ENCODE assay signal across 24 mouse cellular contexts in the genomic region with DNA sequence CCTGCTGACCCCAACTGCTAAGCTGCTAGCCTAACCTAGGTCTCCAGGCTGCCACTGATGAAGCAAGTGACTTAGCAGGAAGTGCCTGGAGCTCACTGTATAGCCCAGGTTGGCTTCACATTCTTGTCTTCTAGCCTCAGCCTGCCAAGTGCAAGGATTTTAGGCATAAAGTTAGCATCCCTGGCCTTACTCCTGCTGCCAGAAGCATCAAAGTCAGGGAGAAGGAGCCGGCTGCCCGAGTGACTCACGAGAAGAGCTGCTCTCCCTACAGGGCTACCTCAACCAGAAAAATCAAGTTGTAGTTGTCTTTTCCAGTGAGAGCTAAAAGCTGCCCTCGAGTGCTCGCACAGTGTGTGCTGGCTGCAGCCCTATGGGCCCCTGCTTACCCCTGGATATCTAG. TPM values are rescaled to one million over a fixed set of nuclear protein-coding genes. Genes with fewer than 3 reads are reported as not detected.
A peak's percentile ranks its signal among the peaks of the same experiment; 100 is the strongest.
DNase-seq lines count a peak whose midpoint lies in the region; ATAC-seq and TF ChIP-seq lines count a peak whose summit lies in the region.
"Had no signal": no experiment of that assay in that cellular context is flagged by ENCODE, and none has a peak within 500 bp of the region (broad histone marks: within the 10 kb centered on the region; RNA-seq: fewer than 3 reads in every experiment).

No protein-coding gene starts in this region.

- H3K9ac ChIP-seq in kidney, embryonic 15.5 days: no peak overlapping the region
- H3K9ac ChIP-seq in intestine, embryonic 15.5 days: no peak overlapping the region
- no peak overlapping the region for H3K9ac ChIP-seq in forebrain, embryonic 13.5 days
- H3K9ac ChIP-seq: embryonic facial prominence, embryonic 15.5 days; forebrain, embryonic 15.5 days; heart, embryonic 13.5 days had no signal

- peak overlapping the region; percentile 76 for H3K27ac ChIP-seq in kidney, embryonic 15.5 days
- H3K27ac ChIP-seq in intestine, embryonic 15.5 days: 0 out of 2 replicates have a peak overlapping the region, but pooled peaks have one; percentile 19
- no peak overlapping the region for H3K27ac ChIP-seq in forebrain, embryonic 13.5 days
- H3K27ac ChIP-seq in layer of hippocampus, adult 2 months: no peak overlapping the region
- H3K27ac ChIP-seq: embryonic facial prominence, embryonic 15.5 days; forebrain, embryonic 15.5 days; heart, adult 2 months; heart, embryonic 13.5 days; hindbrain, postnatal 0 days; limb, embryonic 13.5 days; midbrain, embryonic 10.5 days had no signal

- H3K4me1 ChIP-seq in kidney, embryonic 15.5 days: peaks cover 17% of the 10 kb centered on the region
- peaks cover 5% of the 10 kb centered on the region; the same call in 1 of the 2 replicates for H3K4me1 ChIP-seq in intestine, embryonic 15.5 days (replicated peaks)
- no peaks in the 10 kb centered on the region for H3K4me1 ChIP-seq in forebrain, embryonic 13.5 days
- H3K4me1 ChIP-seq: forebrain, embryonic 15.5 days; heart, embryonic 13.5 days; limb, embryonic 13.5 days; midbrain, embryonic 10.5 days had no signal

- WGBS in kidney, embryonic 15.5 days: 83% methylated on average over 5 of the region's 5 CpGs
- WGBS in intestine, embryonic 15.5 days: 82% methylated on average over 5 of the region's 5 CpGs
- 88% methylated on average over 5 of the region's 5 CpGs for WGBS in forebrain, embryonic 13.5 days

- no peaks in the 10 kb centered on the region for H3K79me2 ChIP-seq in myocyte (ENCODE audit: control insufficient read depth, insufficient read depth)

- no peak overlapping the region for H3K4me2 ChIP-seq in kidney, embryonic 15.5 days
- no peak overlapping the region for H3K4me2 ChIP-seq in intestine, embryonic 15.5 days (replicated peaks)
- no peak overlapping the region for H3K4me2 ChIP-seq in myocyte (ENCODE audit: low read depth)
- no peak overlapping the region for H3K4me2 ChIP-seq in forebrain, embryonic 13.5 days
- H3K4me2 ChIP-seq: embryonic facial prominence, embryonic 15.5 days; forebrain, embryonic 15.5 days; heart, embryonic 13.5 days; limb, embryonic 13.5 days had no signal

- no peak for ATAC-seq in kidney, embryonic 15.5 days (replicated peaks; ENCODE audit: low FRiP score)
- no peak for ATAC-seq in intestine, embryonic 15.5 days
- no peak for ATAC-seq in forebrain, embryonic 13.5 days
- ATAC-seq: forebrain, embryonic 15.5 days; hindbrain, postnatal 0 days; midbrain, embryonic 16.5 days had no signal

- no peaks in the 10 kb centered on the region for H3K9me3 ChIP-seq in kidney, embryonic 15.5 days (replicated peaks)
- no peaks in the 10 kb centered on the region for H3K9me3 ChIP-seq in intestine, embryonic 15.5 days
- H3K9me3 ChIP-seq in forebrain, embryonic 13.5 days (replicated peaks): no peaks in the 10 kb centered on the region
- H3K9me3 ChIP-seq: embryonic facial prominence, embryonic 15.5 days; forebrain, embryonic 15.5 days; heart, embryonic 13.5 days; limb, embryonic 13.5 days; midbrain, embryonic 10.5 days had no signal

- peaks cover 40% of the 10 kb centered on the region for H3K36me3 ChIP-seq in kidney, embryonic 15.5 days
- peaks cover 21% of the 10 kb centered on the region for H3K36me3 ChIP-seq in intestine, embryonic 15.5 days
- H3K36me3 ChIP-seq in myocyte (ENCODE audit: control insufficient read depth, insufficient read depth): peaks cover 11% of the 10 kb centered on the region
- H3K36me3 ChIP-seq in forebrain, embryonic 13.5 days (ENCODE audit: poor library complexity, severe bottlenecking): peaks cover 56% of the 10 kb centered on the region

- TF ChIP-seq POLR2A in myocyte (IDR thresholded peaks at IDR 0.05; ENCODE audit: insufficient read length, low read depth): no peak

- no peak overlapping the region for H3K4me3 ChIP-seq in kidney, embryonic 15.5 days (replicated peaks)
- H3K4me3 ChIP-seq in intestine, embryonic 15.5 days (replicated peaks): no peak overlapping the region
- H3K4me3 ChIP-seq in myocyte: no peak overlapping the region
- no peak overlapping the region for H3K4me3 ChIP-seq in forebrain, embryonic 13.5 days
- H3K4me3 ChIP-seq in layer of hippocampus, adult 2 months: no peak overlapping the region
- H3K4me3 ChIP-seq: embryonic facial prominence, embryonic 15.5 days; forebrain, embryonic 15.5 days; heart, adult 2 months; heart, embryonic 13.5 days; limb, embryonic 13.5 days; midbrain, embryonic 10.5 days had no signal

- no peak for TF ChIP-seq CTCF in layer of hippocampus, adult 2 months (conservative IDR thresholded peaks at IDR 0.05)

- H3ac ChIP-seq in myocyte (ENCODE audit: control insufficient read depth, insufficient read length): no peak overlapping the region

- DNase-seq in kidney, adult 9 months: no peak
- DNase-seq in 3T3-L1 (ENCODE audit: low read depth, low spot score): peak; percentile 87
- DNase-seq in layer of hippocampus, adult 2 months (ENCODE audit: low spot score in 2 of 2): no peak
- DNase-seq: adrenal gland, postnatal 14 days; cerebellum, adult 8-10 months; cerebellum, postnatal 36 days; gastrocnemius, postnatal 25 days; heart, adult 2 months; heart, postnatal 14 days; kidney, adult 2 months; kidney, postnatal 36 days; lung, adult 18-20 months; thymus, postnatal 14 days had no signal

- H3K27me3 ChIP-seq in kidney, embryonic 15.5 days: no peaks in the 10 kb centered on the region
- no peaks in the 10 kb centered on the region for H3K27me3 ChIP-seq in intestine, embryonic 15.5 days (replicated peaks)
- no peaks in the 10 kb centered on the region for H3K27me3 ChIP-seq in myocyte (ENCODE audit: control insufficient read depth, insufficient read depth, insufficient read length)
- no peaks in the 10 kb centered on the region for H3K27me3 ChIP-seq in forebrain, embryonic 13.5 days
- H3K27me3 ChIP-seq: embryonic facial prominence, embryonic 15.5 days; forebrain, embryonic 15.5 days; heart, embryonic 13.5 days; limb, embryonic 13.5 days had no signal

TF ChIP-seq in myocyte, 11 proteins besides CTCF, POLR2A, EP300 and RAD21:
- TF ChIP-seq MAX (IDR thresholded peaks at IDR 0.05; ENCODE audit: low read depth) (no peak), POLR2AphosphoS2 (IDR thresholded peaks at IDR 0.05; ENCODE audit: insufficient read length, low read depth) (peak; percentile 89)

RNA-seq across cellular contexts. Expression of a gene that starts 22.6 kb away (rescaled TPM):
- polyA plus RNA-seq in kidney, embryonic 15.5 days (2015; fragmentation: Nextera tagmentation; extraction: Ambion mirVana): 8.8 and 9.3 TPM in 2 replicates
- polyA plus RNA-seq in intestine, embryonic 15.5 days (2015; fragmentation: Nextera tagmentation; extraction: Ambion mirVana): 7.3 and 10.1 TPM in 2 replicates
- 3.6 TPM for polyA plus RNA-seq in myocyte (2012; fragmentation: generic; extraction: Trizol)
- 14.6 and 15.6 TPM in 2 replicates for polyA plus RNA-seq in forebrain, embryonic 13.5 days (2015; fragmentation: Nextera tagmentation; extraction: Ambion mirVana)
- total RNA-seq in layer of hippocampus, adult 2 months (2021): 1 to 10 TPM; 9.2 to 9.6 TPM

RNA-seq across cellular contexts. Expression of a gene that starts 22.8 kb away (rescaled TPM):
- 9.0 and 9.7 TPM in 2 replicates for polyA plus RNA-seq in kidney, embryonic 15.5 days (2015; fragmentation: Nextera tagmentation; extraction: Ambion mirVana)
- 5.5 and 6.3 TPM in 2 replicates for polyA plus RNA-seq in intestine, embryonic 15.5 days (2015; fragmentation: Nextera tagmentation; extraction: Ambion mirVana)
- 20.9 TPM for polyA plus RNA-seq in myocyte (2012; fragmentation: generic; extraction: Trizol)
- polyA plus RNA-seq in forebrain, embryonic 13.5 days (2015; fragmentation: Nextera tagmentation; extraction: Ambion mirVana): 21.2 and 22.1 TPM in 2 replicates
- total RNA-seq in layer of hippocampus, adult 2 months (2021): 10 to 100 TPM; 21.7 to 23.3 TPM

RNA-seq across cellular contexts. Expression of a gene that starts 34.9 kb away (rescaled TPM):
- polyA plus RNA-seq in kidney, embryonic 15.5 days (2015; fragmentation: Nextera tagmentation; extraction: Ambion mirVana): 9.4 and 11.7 TPM in 2 replicates
- polyA plus RNA-seq in intestine, embryonic 15.5 days (2015; fragmentation: Nextera tagmentation; extraction: Ambion mirVana): 5.7 and 8.3 TPM in 2 replicates
- 14.0 TPM for polyA plus RNA-seq in myocyte (2012; fragmentation: generic; extraction: Trizol)
- polyA plus RNA-seq in forebrain, embryonic 13.5 days (2015; fragmentation: Nextera tagmentation; extraction: Ambion mirVana): 9.9 and 10.4 TPM in 2 replicates
- total RNA-seq in layer of hippocampus, adult 2 months (2021): 10 to 100 TPM; 11.0 to 12.2 TPM

RNA-seq across cellular contexts. Expression of a gene that starts 35.5 kb away (rescaled TPM):
- 91.4 and 96.7 TPM in 2 replicates for polyA plus RNA-seq in kidney, embryonic 15.5 days (2015; fragmentation: Nextera tagmentation; extraction: Ambion mirVana)
- polyA plus RNA-seq in intestine, embryonic 15.5 days (2015; fragmentation: Nextera tagmentation; extraction: Ambion mirVana): 81.9 and 85.5 TPM in 2 replicates
- polyA plus RNA-seq in myocyte (2012; fragmentation: generic; extraction: Trizol): 180 TPM
- 103 and 111 TPM in 2 replicates for polyA plus RNA-seq in forebrain, embryonic 13.5 days (2015; fragmentation: Nextera tagmentation; extraction: Ambion mirVana)
- total RNA-seq in layer of hippocampus, adult 2 months (2021): 10 to 100 TPM; 82.0 to 86.2 TPM

Comparison
In these comparisons a context has a peak if more than half of its experiments do, and no peak if none do; other contexts are left out.
1. H3K27ac ChIP-seq: peak in kidney, embryonic 15.5 days (single experiment) and intestine, embryonic 15.5 days (single experiment); none in forebrain, embryonic 13.5 days (single experiment) and layer of hippocampus, adult 2 months (single experiment).